Mouse (Mus musculus) midbrain, embryonic 11.5 days (tissue): ENCODE results near the gene Rspo1. TPM values are rescaled to one million over a fixed set of nuclear protein-coding genes. Genes with fewer than 3 reads are reported as not detected.

Experiments used
- ATAC-seq: fragments of 200-750 bp; cut with Nextera tagmentation; 2 replicates; pipeline ENCODE4 v1.8.0; 2017; ENCODE audit warnings: moderate TSS enrichment, moderate library complexity; ENCODE audit not compliant: low FRiP score
- DNase-seq: peaks from one replicate; pipeline ENCODE4 v3.0.0; 2015; ENCODE audit warnings: low spot score; ENCODE audit errors: missing footprints
- H3K27ac ChIP-seq: fragments of 300-500 bp; sonication (generic); 2 replicates; pipeline ENCODE4 v1.5.1; 2014; ENCODE audit warnings: low read depth, low read length
- H3K27me3 ChIP-seq: fragments of 300-500 bp; sonication (generic); 2 replicates; pipeline ENCODE4 v1.6.1; 2014; ENCODE audit warnings: mild to moderate bottlenecking, low read length, moderate library complexity, mixed read lengths; ENCODE audit not compliant: control insufficient read depth, insufficient read depth
- H3K36me3 ChIP-seq: fragments of 300-500 bp; sonication (generic); 2 replicates; pipeline ENCODE4 v1.6.1; 2014; ENCODE audit warnings: mild to moderate bottlenecking, low read length, moderate library complexity, mixed read lengths; ENCODE audit not compliant: control insufficient read depth, insufficient read depth
- H3K4me1 ChIP-seq: fragments of 300-500 bp; sonication (generic); 2 replicates; pipeline ENCODE4 v1.6.1; 2014; ENCODE audit warnings: low read length; ENCODE audit not compliant: control insufficient read depth, insufficient read depth
- H3K4me2 ChIP-seq: fragments of 300-500 bp; sonication (generic); 2 replicates; pipeline ENCODE4 v1.6.1; 2014; ENCODE audit warnings: mild to moderate bottlenecking, moderate library complexity
- H3K4me3 ChIP-seq: fragments of 300-500 bp; sonication (generic); 2 replicates; pipeline ENCODE4 v1.5.1; 2014; ENCODE audit warnings: low read depth, low read length
- H3K9ac ChIP-seq: fragments of 300-500 bp; sonication (generic); 2 replicates; pipeline ENCODE4 v1.6.1; 2014; ENCODE audit warnings: low read length
- H3K9me3 ChIP-seq: fragments of 300-500 bp; sonication (generic); 2 replicates; pipeline ENCODE4 v1.6.1; 2016; ENCODE audit warnings: low read length; ENCODE audit not compliant: control insufficient read depth
- WGBS: fragments of 180-500 bp; shearing (Covaris S2); extraction: QIAGEN DNeasy Blood & Tissue Kit; methylation state at CpG from one replicate; pipeline ENCODE4 v1.1.7; 2014; 5-methylcytosine and 5-hydroxymethylcytosine counted together
- polyA plus RNA-seq: library from polyadenylated mRNA; unstranded; fragments of >200 nt; fragmentation: Nextera tagmentation; extraction: Ambion mirVana; gene quantifications from 2 replicates; pipeline ENCODE4 v1.2.1, GENCODE M21; 2014

Gene Rspo1
- polyA plus RNA-seq, 1 experiment from 2014 or later: 11.9 TPM

DNA sequence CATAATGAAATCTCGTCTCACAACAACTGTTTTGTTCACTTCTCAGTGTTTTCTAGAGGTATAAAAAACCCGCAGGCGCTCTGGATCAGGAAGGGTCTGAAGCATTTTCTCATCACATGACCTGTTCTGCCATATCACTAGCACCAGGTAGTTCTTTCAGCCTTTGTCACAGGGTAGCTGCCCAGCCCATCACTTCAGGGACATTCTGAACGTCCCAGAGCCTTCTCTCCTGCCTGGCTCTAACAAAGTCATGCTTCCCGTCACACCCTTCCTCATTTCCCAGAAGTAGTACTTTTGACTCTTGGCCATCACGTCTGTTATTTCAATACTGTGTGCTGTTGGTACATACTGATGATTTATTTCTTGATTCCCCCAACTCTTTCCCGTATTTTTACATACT is 58.2 kb downstream of the Rspo1 start:
- ATAC-seq (no peak), DNase-seq (no peak)
- no peak overlapping the region for H3K4me2 ChIP-seq
- WGBS: 91% methylated on average over 7 of the region's 7 CpGs
- H3K27me3 ChIP-seq: no peaks in the 10 kb centered on the region
- no peak overlapping the region for H3K9ac ChIP-seq
- H3K9me3 ChIP-seq: no peaks in the 10 kb centered on the region
- H3K36me3 ChIP-seq: peaks cover 13% of the 10 kb centered on the region
- H3K4me1 ChIP-seq: no peaks in the 10 kb centered on the region
- H3K4me3 ChIP-seq: no peak overlapping the region
- no peak overlapping the region for H3K27ac ChIP-seq

DNA sequence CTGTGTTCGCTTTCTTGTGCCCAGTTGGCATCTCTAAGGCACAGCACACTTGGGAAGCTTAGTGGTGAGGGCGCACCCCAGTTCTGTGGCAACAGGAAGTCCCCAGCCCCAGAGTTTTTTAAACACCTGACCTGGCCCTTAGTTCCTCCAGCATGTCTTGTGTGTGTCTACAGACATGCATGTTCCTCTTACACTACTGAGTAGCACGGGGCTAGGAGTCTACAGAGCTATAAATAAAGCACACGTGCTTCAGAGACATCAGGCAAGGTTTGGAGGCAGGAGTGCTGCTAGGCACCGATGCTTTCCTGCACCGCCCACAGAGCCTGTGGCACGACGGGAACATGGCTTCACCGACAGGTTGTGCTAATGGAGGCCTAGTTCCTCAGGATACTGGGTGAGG is 69.2 kb downstream of the Rspo1 start:
- ATAC-seq (no peak), DNase-seq (no peak)
- Histone ChIP-seq H3K4me3 (no peak overlapping the region), H3K9me3 (no peaks in the 10 kb centered on the region), H3K4me1 (0 out of 2 replicates have a peak, but pooled peaks cover 3% of the 10 kb centered on the region), H3K9ac (no peak overlapping the region), H3K27ac (no peak overlapping the region), H3K36me3 (peaks cover 14% of the 10 kb centered on the region; the same call in 1 of the 2 replicates), H3K4me2 (no peak overlapping the region), H3K27me3 (no peaks in the 10 kb centered on the region)
- 94% methylated on average over 9 of the region's 9 CpGs for WGBS

DNA sequence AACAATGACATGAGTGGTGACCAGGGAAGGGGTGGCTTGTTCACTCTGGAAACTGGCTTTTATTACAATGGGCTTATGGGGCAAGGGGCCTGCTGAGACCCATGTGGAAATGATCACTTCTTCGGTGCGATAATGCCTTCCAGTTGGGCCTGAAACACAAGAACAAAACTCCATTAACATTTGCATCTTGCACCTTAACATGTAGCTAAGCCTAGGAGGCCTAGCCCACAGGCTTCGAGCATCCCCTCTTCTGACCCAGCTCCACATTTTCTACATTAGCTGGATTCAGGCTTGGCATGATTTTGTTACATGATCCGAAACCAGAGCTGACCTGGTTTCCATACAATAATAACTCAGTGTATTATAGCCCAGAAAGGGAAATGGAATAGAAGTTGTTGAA is 70.2 kb downstream of the Rspo1 start:
- no peak for ATAC-seq
- WGBS: 79% methylated on average over 4 of the region's 4 CpGs
- Histone ChIP-seq H3K4me2 (no peak overlapping the region), H3K27ac (no peak overlapping the region), H3K4me1 (0 out of 2 replicates have a peak, but pooled peaks cover 3% of the 10 kb centered on the region), H3K36me3 (peaks cover 10% of the 10 kb centered on the region; the same call in 1 of the 2 replicates), H3K27me3 (no peaks in the 10 kb centered on the region), H3K4me3 (no peak overlapping the region), H3K9ac (no peak overlapping the region), H3K9me3 (no peaks in the 10 kb centered on the region)
- DNase-seq: no peak

DNA sequence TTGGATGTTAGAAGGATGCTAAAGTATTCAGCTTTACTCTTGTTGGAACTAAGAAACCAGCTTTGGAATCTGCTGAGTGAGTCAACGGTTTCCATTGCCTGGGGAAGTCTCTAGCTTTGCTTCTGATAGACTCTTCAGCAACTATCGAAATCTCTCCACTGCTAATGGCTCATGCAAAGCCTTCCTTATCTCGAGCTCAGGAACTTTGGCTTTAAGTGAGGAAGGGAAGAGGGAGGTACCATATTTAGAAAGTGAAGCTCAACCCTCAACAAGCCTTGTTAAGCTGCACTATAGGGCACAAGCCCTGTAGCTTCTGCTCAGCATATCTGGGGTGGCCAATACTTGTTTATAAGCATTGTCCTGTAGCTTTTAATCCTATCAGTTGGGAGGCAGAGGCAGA is 71.0 kb downstream of the Rspo1 start:
- H3K27ac ChIP-seq: no peak overlapping the region
- no peaks in the 10 kb centered on the region for H3K27me3 ChIP-seq
- H3K9me3 ChIP-seq: no peaks in the 10 kb centered on the region
- DNase-seq: no peak
- H3K4me3 ChIP-seq: no peak overlapping the region
- no peak overlapping the region for H3K4me2 ChIP-seq
- H3K9ac ChIP-seq: no peak overlapping the region
- WGBS: 61% methylated on average over 3 of the region's 3 CpGs
- no peak for ATAC-seq
- H3K4me1 ChIP-seq: 0 out of 2 replicates have a peak, but pooled peaks cover 3% of the 10 kb centered on the region
- H3K36me3 ChIP-seq: peaks cover 10% of the 10 kb centered on the region; the same call in 1 of the 2 replicates

DNA sequence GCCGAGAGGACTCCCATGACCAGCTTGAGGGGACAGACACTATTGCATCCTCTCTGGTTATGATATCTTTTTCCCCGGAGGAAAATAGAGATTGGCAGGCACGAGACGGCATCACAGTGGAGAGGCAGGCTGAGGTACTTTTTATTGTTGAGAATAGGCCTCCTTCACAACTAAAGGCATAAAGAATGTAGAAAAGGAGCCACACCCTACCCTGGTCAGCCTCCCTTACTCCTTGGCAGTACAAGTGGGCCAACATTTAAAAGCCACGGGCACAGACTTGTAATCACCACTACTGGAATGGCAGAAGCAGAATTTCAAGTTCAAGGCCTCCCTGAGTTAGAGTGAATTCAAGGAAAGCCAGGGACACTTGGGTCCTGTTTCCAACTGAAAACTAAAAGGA is 71.8 kb downstream of the Rspo1 start:
- Histone ChIP-seq H3K4me1 (0 out of 2 replicates have a peak, but pooled peaks cover 3% of the 10 kb centered on the region), H3K27me3 (no peaks in the 10 kb centered on the region), H3K27ac (no peak overlapping the region), H3K36me3 (peaks cover 7% of the 10 kb centered on the region; the same call in 1 of the 2 replicates), H3K4me3 (no peak overlapping the region), H3K9me3 (no peaks in the 10 kb centered on the region), H3K9ac (no peak overlapping the region), H3K4me2 (no peak overlapping the region)
- DNase-seq: no peak
- WGBS: 65% methylated on average over 5 of the region's 5 CpGs
- ATAC-seq: no peak

Other genes starting within 250 kb of the Rspo1 start
- gene Inpp5b, start 244.6 kb upstream of the Rspo1 start, polyA plus RNA-seq: 24.6 and 28.2 TPM in 2 replicates
- gene Mtf1, start 184.3 kb upstream of the Rspo1 start, polyA plus RNA-seq: 12.9 and 16.7 TPM in 2 replicates
- 43.0 and 47.9 TPM in 2 replicates for gene Yrdc, start 135.8 kb upstream of the Rspo1 start, polyA plus RNA-seq
- gene 1110065P20Rik, start 135.2 kb upstream of the Rspo1 start, polyA plus RNA-seq: 52.7 and 60.0 TPM in 2 replicates
- gene Maneal, start 124.3 kb upstream of the Rspo1 start, polyA plus RNA-seq: 10.2 and 11.5 TPM in 2 replicates
- gene Epha10, start 105.5 kb upstream of the Rspo1 start, polyA plus RNA-seq: 4.6 and 4.7 TPM in 2 replicates
- gene 9930104L06Rik, start 49.4 kb upstream of the Rspo1 start, polyA plus RNA-seq: 3.8 and 4.3 TPM in 2 replicates
- gene Cdca8, start 47.1 kb upstream of the Rspo1 start, polyA plus RNA-seq: 244 and 248 TPM in 2 replicates
- gene Gnl2, start 30.2 kb downstream of the Rspo1 start, polyA plus RNA-seq: 88.7 and 101 TPM in 2 replicates
- gene Dnali1, start 79.3 kb downstream of the Rspo1 start, polyA plus RNA-seq: 0.23 and 0.42 TPM in 2 replicates
- 38.0 and 41.0 TPM in 2 replicates for gene Snip1, start 80.2 kb downstream of the Rspo1 start, polyA plus RNA-seq
- 126 and 128 TPM in 2 replicates for gene Meaf6, start 98.7 kb downstream of the Rspo1 start, polyA plus RNA-seq
- gene Zc3h12a, start 141.4 kb downstream of the Rspo1 start, polyA plus RNA-seq: 0.22 and 0.37 TPM in 2 replicates